Mouse (Mus musculus) heart, adult 2 months (tissue): ENCODE measurements around the gene Synpo2.

Experiments
- CTCF ChIP-seq: fragments of 200-600 bp; IDR thresholded peaks from 2 replicates; pipeline ENCODE4 v1.8.1; 2022; ENCODE audit warnings: antibody characterized with exemption, mild to moderate bottlenecking, moderate library complexity
- EP300 ChIP-seq: fragments of 200-500 bp; IDR thresholded peaks from 2 replicates; pipeline ENCODE4 v1.6.1; 2011; ENCODE audit warnings: low read depth, low read length, control low read depth; ENCODE audit not compliant: insufficient read depth
- POLR2A ChIP-seq: fragments of 200-500 bp; IDR thresholded peaks from 2 replicates; pipeline ENCODE4 v1.6.1; 2011; ENCODE audit warnings: mild to moderate bottlenecking, low read depth, low read length, control low read depth; ENCODE audit not compliant: insufficient read depth

DNA sequence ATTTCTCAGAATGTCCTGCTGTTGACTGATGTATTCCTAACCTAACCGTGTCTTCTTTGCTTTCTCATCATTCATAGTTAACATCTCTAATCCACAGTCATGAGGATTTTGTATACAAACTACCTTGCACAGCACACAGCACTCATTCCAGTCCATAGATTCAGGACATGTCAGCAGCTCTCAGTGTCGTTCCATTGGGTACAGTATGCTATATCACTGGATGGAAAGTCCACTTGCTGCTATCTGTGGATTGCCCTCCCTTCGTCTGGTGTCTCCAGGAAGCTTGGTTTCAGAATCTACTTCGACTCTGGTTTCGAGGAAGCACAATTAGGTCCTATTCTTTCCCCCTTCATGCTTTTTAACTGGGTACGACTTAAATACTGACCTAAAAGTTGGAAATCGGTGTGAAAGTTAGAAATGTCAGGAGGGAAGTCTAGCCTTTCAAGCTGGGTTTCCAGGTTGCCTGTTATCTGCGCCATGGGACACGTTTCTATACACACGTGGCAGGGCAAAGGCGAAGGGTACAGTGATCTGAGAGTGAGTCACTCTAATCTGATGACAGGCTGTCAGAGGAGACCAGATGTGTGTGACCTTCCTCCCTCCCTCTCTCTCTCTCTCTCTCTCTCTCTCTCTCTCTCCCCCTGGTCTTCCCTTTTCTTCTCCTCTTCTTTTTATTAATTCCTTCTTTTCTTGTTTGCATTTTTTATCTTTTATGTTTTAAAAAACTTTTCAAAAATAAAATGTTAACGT is 47.1 kb upstream of the Synpo2 start:
- TF ChIP-seq POLR2A, result no peak
- TF ChIP-seq CTCF, result no peak
- no peak for TF ChIP-seq EP300
